Mouse (Mus musculus) stomach, embryonic 16.5 days (tissue): Measurements from ENCODE around the gene Galnt10. TPM values are rescaled to one million over a fixed set of nuclear protein-coding genes. Genes with fewer than 3 reads are reported as not detected.

ENCODE experiments used
- ATAC-seq: fragments of 200-750 bp; cut with Nextera tagmentation; 2 replicates; pipeline ENCODE4 v1.8.0; 2017; ENCODE audit warnings: moderate number of reproducible peaks, moderate TSS enrichment; ENCODE audit not compliant: insufficient read depth, low FRiP score
- H3K27ac ChIP-seq: fragments of 300-500 bp; sonication (generic); 2 replicates; pipeline ENCODE4 v1.5.1; 2014; ENCODE audit warnings: low read length
- H3K27me3 ChIP-seq: fragments of 300-500 bp; sonication (generic); 2 replicates; pipeline ENCODE4 v1.6.1; 2014; ENCODE audit warnings: low read length, control low read depth, mixed read lengths; ENCODE audit not compliant: control insufficient read depth, insufficient read depth
- H3K36me3 ChIP-seq: fragments of 300-500 bp; sonication (generic); 2 replicates; pipeline ENCODE4 v1.6.1; 2014; ENCODE audit warnings: low read length; ENCODE audit not compliant: control insufficient read depth, insufficient read depth
- H3K4me1 ChIP-seq: fragments of 300-500 bp; sonication (generic); 2 replicates; pipeline ENCODE4 v1.6.1; 2014; ENCODE audit warnings: low read length, control low read depth, mixed read lengths; ENCODE audit not compliant: control insufficient read depth, insufficient read depth
- H3K4me2 ChIP-seq: fragments of 300-500 bp; sonication (generic); 2 replicates; pipeline ENCODE4 v1.6.1; 2014; ENCODE audit warnings: low read depth, low read length, mixed read lengths
- H3K4me3 ChIP-seq: fragments of 300-500 bp; sonication (generic); replicated peaks from 2 replicates; pipeline ENCODE4 v1.5.1; 2014; ENCODE audit warnings: mild to moderate bottlenecking, low read length
- H3K9ac ChIP-seq: fragments of 300-500 bp; sonication (generic); 2 replicates; pipeline ENCODE4 v1.6.1; 2014; ENCODE audit warnings: low read length
- H3K9me3 ChIP-seq: fragments of 300-500 bp; sonication (generic); replicated peaks from 2 replicates; pipeline ENCODE4 v1.6.1; 2016; ENCODE audit warnings: low read length, control low read depth; ENCODE audit not compliant: control insufficient read depth
- WGBS: fragments of 180-500 bp; shearing (Covaris S2); extraction: QIAGEN DNeasy Blood & Tissue Kit; methylation state at CpG from one replicate; pipeline ENCODE4 v1.1.7; 2014; 5-methylcytosine and 5-hydroxymethylcytosine counted together
- polyA plus RNA-seq: library from polyadenylated mRNA; unstranded; fragments of >200 nt; fragmentation: Nextera tagmentation; extraction: Ambion mirVana; gene quantifications from 2 replicates; pipeline ENCODE4 v1.2.1, GENCODE M21; 2015

Galnt10 gene
- polyA plus RNA-seq, 1 experiment from 2014 or later, result 17.4 TPM

DNA sequence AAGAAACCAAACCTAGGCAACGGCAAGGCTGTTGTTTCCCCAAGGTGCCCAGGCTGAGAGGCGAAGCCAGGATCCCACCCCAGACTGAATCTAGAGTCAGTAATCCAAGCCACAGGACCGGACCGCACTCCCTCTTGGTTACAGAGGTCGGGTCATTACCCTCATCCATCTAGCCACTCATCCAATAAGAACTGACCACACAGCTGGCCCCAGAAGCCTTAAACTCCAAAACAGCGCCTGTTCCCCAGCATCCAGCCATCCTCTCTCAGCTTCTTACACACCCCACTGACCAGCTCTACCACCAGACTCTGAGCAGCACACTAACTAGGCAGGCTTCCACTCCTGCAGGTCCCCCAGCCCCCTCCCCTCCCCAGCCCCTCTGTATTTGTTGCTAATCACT is 149.8 kb downstream of the Galnt10 start:
- no peaks in the 10 kb centered on the region for H3K9me3 ChIP-seq
- no peaks in the 10 kb centered on the region for H3K36me3 ChIP-seq
- no peak overlapping the region for H3K4me3 ChIP-seq
- H3K9ac ChIP-seq, result no peak overlapping the region
- no peaks in the 10 kb centered on the region for H3K27me3 ChIP-seq
- 34% methylated on average over 6 of the region's 6 CpGs for WGBS
- H3K27ac ChIP-seq, result no peak overlapping the region
- H3K4me1 ChIP-seq, result no peaks in the 10 kb centered on the region
- no peak for ATAC-seq
- H3K4me2 ChIP-seq, result no peak overlapping the region

- Histone ChIP-seq H3K27me3 (no peaks in the 10 kb centered on the region), H3K9ac (no peak overlapping the region), H3K4me1 (peaks cover 8% of the 10 kb centered on the region), H3K9me3 (no peaks in the 10 kb centered on the region), H3K27ac (no peak overlapping the region), H3K4me3 (no peak overlapping the region), H3K36me3 (no peaks in the 10 kb centered on the region), H3K4me2 (no peak overlapping the region)
- WGBS, result 79% methylated on average over 9 of the region's 9 CpGs
- no peak for ATAC-seq
These were observed 152.6 kb downstream of the Galnt10 start for GRCm38 (mm10) chr11:57797828-57798227.

DNA sequence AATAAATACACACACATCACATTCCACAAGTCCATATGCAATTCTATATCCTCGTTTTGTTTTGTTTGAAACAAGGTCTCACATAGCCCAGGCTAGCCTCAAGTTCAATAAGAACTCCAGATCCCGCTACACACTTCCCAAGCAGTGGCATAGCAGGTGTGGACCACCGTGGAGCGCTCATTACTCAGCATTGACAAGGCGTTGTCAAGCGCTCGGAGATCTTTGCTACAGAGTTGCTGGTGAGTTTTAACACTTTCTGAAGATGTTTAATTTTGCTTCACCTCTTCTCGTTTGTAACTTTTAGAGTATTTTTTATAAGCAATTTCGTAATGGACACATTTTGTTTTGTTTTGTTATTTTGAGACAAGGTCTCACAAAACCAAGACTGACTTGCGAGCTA is 154.2 kb downstream of the Galnt10 start:
- Histone ChIP-seq H3K27ac (no peak overlapping the region), H3K9ac (no peak overlapping the region), H3K9me3 (no peaks in the 10 kb centered on the region), H3K4me3 (no peak overlapping the region), H3K27me3 (no peaks in the 10 kb centered on the region), H3K36me3 (no peaks in the 10 kb centered on the region), H3K4me2 (no peak overlapping the region), H3K4me1 (peaks cover 12% of the 10 kb centered on the region)
- ATAC-seq, result no peak
- 80% methylated on average over 10 of the region's 10 CpGs for WGBS

- Histone ChIP-seq H3K4me2 (peak overlapping the region; percentile 85), H3K27me3 (no peaks in the 10 kb centered on the region), H3K9ac (peak overlapping the region; percentile 87), H3K4me3 (peak overlapping the region; percentile 60), H3K4me1 (peaks cover 12% of the 10 kb centered on the region), H3K36me3 (no peaks in the 10 kb centered on the region), H3K27ac (peak overlapping the region; percentile 66), H3K9me3 (no peaks in the 10 kb centered on the region)
- ATAC-seq, result no peak
- WGBS, result 17% methylated on average over 22 of the region's 22 CpGs
These were observed 155.2 kb downstream of the Galnt10 start for GRCm38 (mm10) chr11:57800266-57800951.

DNA sequence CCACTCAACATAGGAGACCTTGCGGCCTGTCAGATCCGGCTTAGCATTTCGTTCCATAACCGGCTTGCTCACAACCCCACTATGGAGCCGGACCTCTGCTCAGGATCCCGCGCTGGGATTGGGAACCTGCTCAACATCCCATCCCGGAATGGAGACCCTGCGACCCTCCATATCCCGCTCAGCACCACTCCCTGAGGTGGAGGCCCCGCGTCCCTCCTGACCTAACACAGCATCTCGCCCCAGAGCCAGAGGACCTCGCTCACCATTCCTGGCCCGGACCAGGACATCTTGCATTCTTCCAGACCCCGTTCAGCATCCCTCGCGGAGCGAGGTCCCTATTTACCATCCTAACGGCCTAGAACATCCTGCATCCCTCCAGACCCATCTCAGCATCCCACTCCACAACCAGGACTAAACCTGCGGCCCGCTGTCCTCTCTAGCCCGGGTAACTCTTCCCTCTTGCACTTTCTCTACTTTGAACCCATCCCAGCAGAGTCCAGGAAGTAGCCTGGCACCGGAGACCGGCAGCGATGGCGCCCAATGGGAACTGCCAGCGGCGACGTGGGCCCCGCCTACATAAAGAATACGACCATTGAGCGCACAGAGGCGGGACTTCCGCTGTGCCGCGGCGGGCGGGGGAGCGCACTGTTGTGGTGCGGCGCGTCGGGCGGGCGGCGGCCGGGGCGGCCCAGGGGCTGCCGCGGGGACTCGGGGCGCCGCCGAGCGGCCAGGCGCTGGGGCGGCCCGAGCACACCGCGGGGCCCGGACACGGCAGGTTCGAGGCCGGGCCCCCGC is 155.9 kb downstream of the Galnt10 start, which contains the start of gene Sap30l:
Sap30l (plus strand) TSS at position 667 of the 795 bp plus-strand sequence.
- WGBS, result under 1% methylated on average over 56 of the region's 66 CpGs
- H3K9ac ChIP-seq, result peak within 1 kb of the TSS; percentile 93

DNA sequence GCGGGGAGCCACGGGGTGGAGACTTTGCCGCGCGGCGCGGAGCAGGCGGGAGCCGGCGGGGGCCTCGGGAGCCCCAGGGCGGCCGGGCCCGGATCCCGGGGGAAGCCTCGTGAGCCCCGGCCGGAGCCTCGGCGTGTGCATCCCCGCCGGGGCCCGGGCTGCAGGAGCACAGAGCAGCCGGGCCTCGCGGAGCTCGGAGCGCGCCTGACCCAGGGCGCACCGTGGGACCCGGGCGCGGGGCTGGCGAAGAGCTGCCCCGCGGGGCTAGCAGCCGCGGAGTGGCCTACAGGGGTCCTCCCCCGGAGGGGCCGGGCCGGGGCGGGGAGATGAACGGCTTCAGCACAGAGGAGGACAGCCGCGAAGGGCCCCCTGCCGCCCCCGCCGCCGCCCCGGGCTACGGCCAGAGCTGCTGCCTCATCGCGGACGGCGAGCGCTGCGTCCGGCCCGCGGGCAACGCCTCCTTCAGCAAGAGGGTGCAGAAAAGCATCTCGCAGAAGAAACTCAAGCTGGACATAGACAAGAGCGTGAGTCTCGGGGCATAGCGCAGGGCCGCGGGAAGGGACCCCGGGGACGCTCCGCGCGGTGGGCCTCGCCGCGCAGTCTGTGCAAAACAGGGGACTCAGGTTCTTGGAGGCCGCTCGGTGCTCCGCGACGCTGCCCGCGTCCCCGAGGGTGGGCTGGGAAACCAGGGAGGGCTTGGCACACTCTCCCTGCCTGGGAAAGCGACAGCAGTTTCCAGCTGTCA is 156.7 kb downstream of the Galnt10 start:
- Histone ChIP-seq H3K27me3 (no peaks in the 10 kb centered on the region), H3K9ac (peak overlapping the region; percentile 93), H3K4me2 (peak overlapping the region; percentile 97), H3K4me3 (peak overlapping the region; percentile 60), H3K36me3 (no peaks in the 10 kb centered on the region), H3K27ac (peak overlapping the region; percentile 67), H3K4me1 (peaks cover 12% of the 10 kb centered on the region), H3K9me3 (no peaks in the 10 kb centered on the region)
- under 1% methylated on average over 70 of the region's 85 CpGs for WGBS
- ATAC-seq, result peak; percentile 65; the same call in 1 of the 2 replicates

More for the DNA sequence above, 155.9 kb downstream of the Galnt10 start, which contains the start of gene Sap30l:
- no peaks in the 10 kb centered on the region for H3K27me3 ChIP-seq
- peaks cover 12% of the 10 kb centered on the region for H3K4me1 ChIP-seq
- H3K4me3 ChIP-seq, result peak within 1 kb of the TSS; percentile 60
- H3K27ac ChIP-seq, result peak within 1 kb of the TSS; percentile 67
- peak within 1 kb of the TSS; percentile 97 for H3K4me2 ChIP-seq
- no peaks in the 10 kb centered on the region for H3K36me3 ChIP-seq
- no peaks in the 10 kb centered on the region for H3K9me3 ChIP-seq
- ATAC-seq, result peak; percentile 97

- ATAC-seq, result no peak
- H3K4me3 ChIP-seq, result peak overlapping the region; percentile 60
- no peaks in the 10 kb centered on the region for H3K9me3 ChIP-seq
- H3K27me3 ChIP-seq, result no peaks in the 10 kb centered on the region
- H3K4me1 ChIP-seq, result peaks cover 12% of the 10 kb centered on the region
- WGBS, result 1% methylated on average over 18 of the region's 18 CpGs
- peak overlapping the region; percentile 67; the same call in 1 of the 2 replicates for H3K27ac ChIP-seq
- no peaks in the 10 kb centered on the region for H3K36me3 ChIP-seq
- peak overlapping the region; percentile 93 for H3K9ac ChIP-seq
- H3K4me2 ChIP-seq, result peak overlapping the region; percentile 97
These were observed 157.2 kb downstream of the Galnt10 start for GRCm38 (mm10) chr11:57802511-57802870.

GRCm38 (mm10) chr11:57805047-57805446 is 159.8 kb downstream of the Galnt10 start:
- no peaks in the 10 kb centered on the region for H3K27me3 ChIP-seq
- ATAC-seq, result no peak
- 0 out of 2 replicates have a peak, but pooled peaks cover 2% of the 10 kb centered on the region for H3K36me3 ChIP-seq
- no peak overlapping the region for H3K9ac ChIP-seq
- no peak overlapping the region for H3K4me3 ChIP-seq
- no peaks in the 10 kb centered on the region for H3K9me3 ChIP-seq
- 86% methylated on average over 3 of the region's 3 CpGs for WGBS
- peaks cover 16% of the 10 kb centered on the region for H3K4me1 ChIP-seq
- H3K4me2 ChIP-seq, result no peak overlapping the region
- H3K27ac ChIP-seq, result no peak overlapping the region
